Mouse (Mus musculus) hindbrain, postnatal 0 days (tissue): Measurements from ENCODE around the gene Rab43. TPM values are rescaled to one million over a fixed set of nuclear protein-coding genes. Genes with fewer than 3 reads are reported as not detected.

Experiments used
- ATAC-seq: fragments of 200-750 bp; cut with Nextera tagmentation; 2 replicates; pipeline ENCODE4 v1.8.0; 2017; ENCODE audit warnings: mild to moderate bottlenecking, moderate TSS enrichment, moderate library complexity
- DNase-seq: peaks from one replicate; pipeline ENCODE4 v3.0.0-alpha.2; 2015; ENCODE audit warnings: low spot score
- H3K27ac ChIP-seq: fragments of 300-500 bp; sonication (generic); 2 replicates; pipeline ENCODE4 v1.5.1; 2014; ENCODE audit warnings: mild to moderate bottlenecking
- H3K27me3 ChIP-seq: fragments of 300-500 bp; sonication (generic); 2 replicates; pipeline ENCODE4 v1.6.1; 2014; ENCODE audit warnings: low read length, mixed read lengths; ENCODE audit not compliant: insufficient read depth
- H3K36me3 ChIP-seq: fragments of 300-500 bp; sonication (generic); 2 replicates; pipeline ENCODE4 v1.6.1; 2014; ENCODE audit warnings: low read length, mixed read lengths; ENCODE audit not compliant: insufficient read depth
- H3K4me1 ChIP-seq: fragments of 300-500 bp; sonication (generic); 2 replicates; pipeline ENCODE4 v1.6.1; 2014; ENCODE audit warnings: antibody characterized with exemption, low read length, mixed read lengths; ENCODE audit not compliant: insufficient read depth
- H3K4me2 ChIP-seq: fragments of 300-500 bp; sonication (generic); 2 replicates; pipeline ENCODE4 v1.6.1; 2014; ENCODE audit warnings: low read depth, mild to moderate bottlenecking, low read length, moderate library complexity, mixed read lengths
- H3K4me3 ChIP-seq: fragments of 300-500 bp; sonication (generic); 2 replicates; pipeline ENCODE4 v1.5.1; 2014; ENCODE audit warnings: low read length
- H3K9ac ChIP-seq: fragments of 300-500 bp; sonication (generic); replicated peaks from 2 replicates; pipeline ENCODE4 v1.6.1; 2014; ENCODE audit warnings: mild to moderate bottlenecking, low read length, moderate library complexity, mixed read lengths
- H3K9me3 ChIP-seq: fragments of 300-500 bp; sonication (generic); 2 replicates; pipeline ENCODE4 v1.6.1; 2016; ENCODE audit warnings: low read length, mixed read lengths
- CTCF ChIP-seq: IDR thresholded peaks from 2 replicates; pipeline ENCODE4 v1.5.1; 2016; ENCODE audit warnings: antibody characterized with exemption, control low read depth, low read depth
- WGBS: fragments of 180-500 bp; shearing (Covaris S2); extraction: QIAGEN DNeasy Blood & Tissue Kit; methylation state at CpG from one replicate; pipeline ENCODE4 v1.1.7; 2014; 5-methylcytosine and 5-hydroxymethylcytosine counted together
- polyA plus RNA-seq: library from polyadenylated mRNA; unstranded; fragments of >200 nt; fragmentation: Nextera tagmentation; extraction: Ambion mirVana; gene quantifications from 2 replicates; pipeline ENCODE4 v1.2.1, GENCODE M21; 2015
- total RNA-seq: library from RNA; depleted of rRNA; stranded (reverse); fragments of >200 nt; gene quantifications from 2 replicates; pipeline ENCODE4 v1.2.3, GENCODE M21; 2014

Rab43 gene
- total and polyA plus RNA-seq, 2 experiments from 2014 or later = 7.4 to 27.3 TPM

DNA sequence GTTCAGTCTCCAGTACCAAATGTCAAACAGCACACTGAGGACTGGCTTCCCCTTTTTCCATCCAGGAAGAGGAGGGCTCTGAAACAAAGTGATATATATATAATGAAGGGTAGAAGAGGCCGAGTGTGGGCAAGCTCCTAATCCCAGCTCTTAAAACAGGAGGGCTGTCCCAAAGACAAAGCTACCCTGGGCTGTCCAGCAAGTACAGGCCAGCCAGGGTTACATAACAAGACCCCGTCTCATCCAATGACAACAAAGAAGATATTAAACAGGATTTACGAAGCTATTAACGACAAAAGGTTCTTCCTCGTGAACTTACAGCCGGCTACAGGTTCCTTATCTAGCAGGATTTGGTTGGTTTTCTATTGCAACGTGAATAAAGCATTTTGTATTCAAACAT is 7.1 kb downstream of the Rab43 start:
- H3K4me3 ChIP-seq = no peak overlapping the region
- H3K4me2 ChIP-seq = no peak overlapping the region
- WGBS = 91% methylated on average over 7 of the region's 7 CpGs
- no peaks in the 10 kb centered on the region for H3K9me3 ChIP-seq
- no peak overlapping the region for H3K27ac ChIP-seq
- H3K36me3 ChIP-seq = no peaks in the 10 kb centered on the region
- no peak for TF ChIP-seq CTCF
- H3K9ac ChIP-seq = no peak overlapping the region
- no peaks in the 10 kb centered on the region for H3K27me3 ChIP-seq
- ATAC-seq (no peak), DNase-seq (no peak)
- peaks cover 3% of the 10 kb centered on the region; the same call in 1 of the 2 replicates for H3K4me1 ChIP-seq

DNA sequence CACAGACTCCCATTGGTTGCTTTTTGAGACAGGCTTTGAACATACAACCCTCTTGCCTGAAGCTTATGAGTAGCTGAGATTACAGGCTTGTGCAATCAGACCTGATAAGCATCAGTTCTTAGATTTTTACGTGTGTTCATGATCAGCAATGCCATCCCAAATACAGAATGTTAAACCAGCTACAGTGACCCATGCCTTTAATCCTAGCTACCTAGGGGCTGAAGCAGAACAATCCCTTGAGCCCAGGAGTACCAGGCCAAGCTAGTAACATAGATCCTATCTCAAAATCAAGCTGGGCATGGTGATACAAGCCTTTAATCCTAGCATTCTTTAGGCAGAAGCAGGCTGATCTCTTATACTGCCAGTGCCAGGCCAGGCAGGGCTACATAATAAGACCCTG is 7.9 kb downstream of the Rab43 start:
- no peaks in the 10 kb centered on the region for H3K27me3 ChIP-seq
- no peak for TF ChIP-seq CTCF
- H3K9me3 ChIP-seq = no peaks in the 10 kb centered on the region
- DNase-seq (no peak), ATAC-seq (no peak)
- H3K9ac ChIP-seq = no peak overlapping the region
- H3K4me2 ChIP-seq = no peak overlapping the region
- no peaks in the 10 kb centered on the region for H3K36me3 ChIP-seq
- WGBS = 97% methylated on average over 1 of the region's 1 CpGs
- H3K4me1 ChIP-seq = no peaks in the 10 kb centered on the region
- no peak overlapping the region for H3K27ac ChIP-seq
- no peak overlapping the region for H3K4me3 ChIP-seq

DNA sequence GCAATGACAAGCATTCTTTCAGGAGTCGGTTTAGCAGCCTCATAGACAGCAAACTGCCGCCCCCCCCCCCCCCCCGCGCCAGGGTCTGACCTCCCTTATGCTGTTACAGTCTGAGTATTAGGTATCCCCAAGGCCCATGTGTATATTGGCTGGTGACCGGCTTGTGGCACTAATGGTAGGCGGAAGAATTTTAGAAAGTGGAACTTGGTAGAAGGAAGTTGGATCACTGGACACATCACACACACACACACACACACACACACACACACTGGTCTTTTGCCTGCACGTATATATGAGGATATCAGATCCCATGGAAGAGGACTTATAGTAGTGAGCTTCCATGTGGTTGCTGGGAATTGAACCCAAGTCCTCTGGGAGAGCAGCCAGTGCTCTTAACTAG is 9.5 kb downstream of the Rab43 start:
- H3K4me1 ChIP-seq = no peaks in the 10 kb centered on the region
- no peak for DNase-seq
- no peak for ATAC-seq
- no peaks in the 10 kb centered on the region for H3K27me3 ChIP-seq
- H3K36me3 ChIP-seq = no peaks in the 10 kb centered on the region
- no peaks in the 10 kb centered on the region for H3K9me3 ChIP-seq
- WGBS = 81% methylated on average over 7 of the region's 7 CpGs
- H3K4me3 ChIP-seq = no peak overlapping the region
- H3K4me2 ChIP-seq = no peak overlapping the region
- H3K27ac ChIP-seq = no peak overlapping the region
- no peak overlapping the region for H3K9ac ChIP-seq
- no peak for TF ChIP-seq CTCF

DNA sequence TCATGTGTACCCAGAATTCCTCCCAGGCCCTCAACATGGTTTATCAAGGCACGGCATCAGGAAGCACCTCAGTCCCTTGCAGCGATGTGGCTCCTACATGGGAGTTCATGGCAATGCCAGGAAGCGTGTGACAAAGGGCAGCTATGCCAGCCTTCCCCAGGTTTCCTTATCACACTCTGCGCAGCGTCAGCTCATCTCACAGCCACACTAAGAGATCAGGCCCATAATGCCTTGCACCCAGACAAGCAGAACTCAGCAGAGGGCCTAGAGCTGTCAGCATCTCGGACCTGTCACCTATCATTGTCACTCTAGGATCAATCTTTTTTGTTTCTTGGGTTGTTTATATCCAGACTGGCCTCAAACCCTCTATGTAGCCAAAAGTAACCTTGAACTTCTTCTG is 12.4 kb downstream of the Rab43 start:
- Histone ChIP-seq H3K4me2 (no peak overlapping the region), H3K4me3 (no peak overlapping the region), H3K9ac (no peak overlapping the region), H3K27ac (no peak overlapping the region), H3K9me3 (no peaks in the 10 kb centered on the region), H3K36me3 (no peaks in the 10 kb centered on the region), H3K4me1 (no peaks in the 10 kb centered on the region), H3K27me3 (no peaks in the 10 kb centered on the region)
- no peak for ATAC-seq
- 92% methylated on average over 6 of the region's 6 CpGs for WGBS
- DNase-seq = no peak
- TF ChIP-seq CTCF = no peak

DNA sequence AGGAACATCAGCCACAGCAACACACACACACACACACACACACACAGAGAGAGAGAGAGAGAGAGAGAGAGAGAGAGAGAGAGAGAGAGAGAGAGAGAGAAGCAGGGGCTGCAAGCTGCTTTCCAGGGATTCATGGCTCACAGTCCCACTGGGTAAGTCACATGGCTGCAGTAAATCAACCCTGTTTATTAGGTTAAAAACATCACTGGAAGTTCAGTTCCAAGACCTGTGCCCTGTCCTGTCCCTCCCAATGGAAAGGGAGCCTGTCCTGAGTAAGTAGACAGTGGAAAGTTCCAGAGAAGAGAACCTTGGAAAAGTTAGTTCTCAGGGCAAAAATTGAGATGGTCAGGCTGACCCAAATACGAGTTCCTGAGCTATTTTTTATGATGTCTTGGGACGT is 14.6 kb downstream of the Rab43 start:
- H3K27ac ChIP-seq = no peak overlapping the region
- H3K4me1 ChIP-seq = no peaks in the 10 kb centered on the region
- no peak overlapping the region for H3K9ac ChIP-seq
- ATAC-seq (no peak), DNase-seq (no peak)
- no peaks in the 10 kb centered on the region for H3K9me3 ChIP-seq
- H3K36me3 ChIP-seq = 0 out of 2 replicates have a peak, but pooled peaks cover 2% of the 10 kb centered on the region
- no peak overlapping the region for H3K4me3 ChIP-seq
- TF ChIP-seq CTCF = no peak
- WGBS = 56% methylated on average over 2 of the region's 2 CpGs
- H3K27me3 ChIP-seq = no peaks in the 10 kb centered on the region
- H3K4me2 ChIP-seq = no peak overlapping the region

DNA sequence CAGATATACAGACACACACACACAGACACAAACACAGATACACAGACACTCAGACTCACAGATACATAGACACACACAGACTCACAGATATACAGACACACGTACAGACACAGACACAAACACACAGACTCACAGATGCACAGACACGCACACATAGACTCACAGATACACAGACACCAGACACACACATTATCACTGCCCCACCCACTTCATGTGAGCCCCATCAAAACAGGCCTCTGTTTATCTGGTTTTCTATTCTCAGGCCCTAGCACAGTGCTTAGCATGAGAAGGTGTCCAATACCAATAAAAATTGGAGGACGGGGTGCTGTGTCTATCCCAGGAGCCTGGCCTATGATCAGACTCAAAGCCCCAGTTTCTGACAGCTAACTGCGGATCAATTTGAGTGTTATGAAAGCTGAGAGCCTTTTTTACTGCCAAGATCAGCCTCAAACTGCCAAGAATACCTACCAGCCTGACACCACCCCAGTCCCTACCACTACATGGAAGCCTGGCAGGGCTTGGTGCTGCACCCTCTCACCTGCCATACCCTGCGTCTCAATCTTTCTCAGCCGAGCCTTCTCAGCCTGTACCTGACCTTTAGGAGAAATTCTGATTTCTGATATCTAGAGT is 15.6 kb downstream of the Rab43 start:
- ATAC-seq = no peak
- Histone ChIP-seq H3K9ac (no peak overlapping the region), H3K27me3 (no peaks in the 10 kb centered on the region), H3K4me2 (no peak overlapping the region), H3K9me3 (no peaks in the 10 kb centered on the region), H3K4me1 (no peaks in the 10 kb centered on the region), H3K36me3 (peaks cover 6% of the 10 kb centered on the region; the same call in 1 of the 2 replicates), H3K4me3 (no peak overlapping the region), H3K27ac (no peak overlapping the region)
- no peak for DNase-seq
- WGBS = 89% methylated on average over 6 of the region's 6 CpGs
- no peak for TF ChIP-seq CTCF

DNA sequence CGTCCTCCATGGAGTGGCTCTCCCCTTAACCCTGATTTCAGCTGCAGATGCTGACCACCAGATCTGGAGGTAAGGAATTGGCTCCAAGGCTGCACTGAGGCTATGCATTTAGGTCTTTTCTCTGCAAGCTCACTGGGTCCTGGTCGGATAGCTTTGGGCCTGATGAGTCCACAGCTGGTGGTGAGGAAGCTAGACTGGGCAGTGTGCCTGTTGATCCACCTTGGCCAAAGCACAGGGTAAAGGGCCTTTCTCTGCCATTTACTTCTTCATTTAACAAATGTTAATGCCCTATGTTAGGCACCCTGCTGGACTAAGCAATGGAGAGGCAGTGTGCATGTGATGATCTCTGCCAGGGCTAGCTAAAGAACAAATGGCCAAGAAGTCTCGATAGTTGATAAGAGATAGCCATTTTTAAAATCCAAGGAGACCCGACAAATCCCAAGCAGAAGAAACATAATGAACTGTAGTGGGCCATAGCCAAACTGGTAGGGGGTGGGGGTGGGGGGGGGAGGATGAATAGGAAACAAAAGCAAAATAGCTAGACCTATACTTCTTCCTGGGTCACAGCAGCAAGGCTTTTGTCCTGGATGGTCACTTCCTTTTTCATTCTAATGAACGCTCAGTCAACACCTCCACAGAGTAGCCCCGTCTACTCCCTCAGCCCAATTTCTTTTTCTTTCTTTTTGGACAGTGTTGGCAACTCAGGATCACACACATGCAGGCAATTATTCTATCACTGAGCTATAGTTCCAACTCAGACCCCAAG is 16.4 kb downstream of the Rab43 start:
- Histone ChIP-seq H3K4me1 (no peaks in the 10 kb centered on the region; the same call in 1 of the 2 replicates), H3K9ac (no peak overlapping the region), H3K27ac (no peak overlapping the region), H3K4me2 (no peak overlapping the region), H3K4me3 (no peak overlapping the region), H3K36me3 (peaks cover 6% of the 10 kb centered on the region; the same call in 1 of the 2 replicates), H3K9me3 (no peaks in the 10 kb centered on the region), H3K27me3 (no peaks in the 10 kb centered on the region)
- 50% methylated on average over 6 of the region's 6 CpGs for WGBS
- no peak for TF ChIP-seq CTCF
- ATAC-seq (no peak), DNase-seq (no peak)
